Mouse (Mus musculus): Measurements from ENCODE around the gene Lrmda.

Lrmda gene

GRCm38 (mm10) chr14:22406623-22407022 is 387.1 kb downstream of the Lrmda start:
- no peak for ATAC-seq (ENCODE audit: low TSS enrichment)

- no peak for ATAC-seq (ENCODE audit: low TSS enrichment)
Observed at GRCm38 (mm10) chr14:22410826-22411225, 391.3 kb downstream of the Lrmda start.

GRCm38 (mm10) chr14:22413220-22413619 is 393.7 kb downstream of the Lrmda start:
- ATAC-seq (ENCODE audit: low TSS enrichment): no peak; the same call in 1 of the 2 replicates

GRCm38 (mm10) chr14:22417706-22418105 is 398.2 kb downstream of the Lrmda start:
- no peak for ATAC-seq (ENCODE audit: low TSS enrichment)

- no peak for ATAC-seq (ENCODE audit: low TSS enrichment)
Observed at GRCm38 (mm10) chr14:22421668-22422067, 402.2 kb downstream of the Lrmda start.

GRCm38 (mm10) chr14:22425018-22425534 is 405.6 kb downstream of the Lrmda start:
- ATAC-seq (ENCODE audit: low TSS enrichment): no peak

GRCm38 (mm10) chr14:22435441-22435840 is 415.9 kb downstream of the Lrmda start:
- ATAC-seq (ENCODE audit: low TSS enrichment): no peak

- no peak for ATAC-seq (ENCODE audit: low TSS enrichment)
Observed at GRCm38 (mm10) chr14:22435860-22436377, 416.4 kb downstream of the Lrmda start.

- ATAC-seq (ENCODE audit: low TSS enrichment): 0 out of 2 replicates have a peak, but pooled peaks have one; percentile 2
Observed at GRCm38 (mm10) chr14:22440341-22440999, 421.0 kb downstream of the Lrmda start.

GRCm38 (mm10) chr14:22441859-22442447 is 422.4 kb downstream of the Lrmda start:
- no peak for ATAC-seq (ENCODE audit: low TSS enrichment)

- ATAC-seq (ENCODE audit: low TSS enrichment): no peak
Observed at GRCm38 (mm10) chr14:22442719-22443118, 423.2 kb downstream of the Lrmda start.

GRCm38 (mm10) chr14:22444541-22444940 is 425.0 kb downstream of the Lrmda start:
- no peak for ATAC-seq (ENCODE audit: low TSS enrichment)

GRCm38 (mm10) chr14:22445161-22445821 is 425.8 kb downstream of the Lrmda start:
- peak; percentile 86 for ATAC-seq (ENCODE audit: low TSS enrichment)

GRCm38 (mm10) chr14:22445841-22446570 is 426.5 kb downstream of the Lrmda start:
- peak; percentile 44; the same call in 1 of the 2 replicates for ATAC-seq (ENCODE audit: low TSS enrichment)

GRCm38 (mm10) chr14:22451603-22452002 is 432.1 kb downstream of the Lrmda start:
- ATAC-seq (ENCODE audit: low TSS enrichment): no peak

- ATAC-seq (ENCODE audit: low TSS enrichment): no peak
Observed at GRCm38 (mm10) chr14:22464314-22464713, 444.8 kb downstream of the Lrmda start.

GRCm38 (mm10) chr14:22471041-22471440 is 451.5 kb downstream of the Lrmda start:
- ATAC-seq (ENCODE audit: low TSS enrichment): no peak

- ATAC-seq (ENCODE audit: low TSS enrichment): no peak
Observed at GRCm38 (mm10) chr14:22473451-22473850, 453.9 kb downstream of the Lrmda start.

GRCm38 (mm10) chr14:22473991-22474390 is 454.5 kb downstream of the Lrmda start:
- no peak for ATAC-seq (ENCODE audit: low TSS enrichment)

GRCm38 (mm10) chr14:22493326-22493725 is 473.8 kb downstream of the Lrmda start:
- ATAC-seq (ENCODE audit: low TSS enrichment): no peak

GRCm38 (mm10) chr14:22494290-22494689 is 474.8 kb downstream of the Lrmda start:
- ATAC-seq (ENCODE audit: low TSS enrichment): no peak

- ATAC-seq (ENCODE audit: low TSS enrichment): no peak
Observed at GRCm38 (mm10) chr14:22494866-22495265, 475.4 kb downstream of the Lrmda start.

Data from frontal cortex, adult (tissue).